Mouse (Mus musculus) frontal cortex, postnatal 14 days (tissue): ENCODE measurements around the gene Mknk1.
A peak's percentile ranks its signal among the peaks of the same experiment; 100 is the strongest.

Experiments used
- DNase-seq, 2 experiments: peaks; one replicate each; pipeline ENCODE4 v3.0.0; 2022; ENCODE audit warnings: low spot score in 2 of 2

Gene Mknk1

GRCm38 (mm10) chr4:115838696-115839641 lies at the start of gene Mknk1:
Mknk1 (plus strand) TSS chr4:115839198.
- peak; percentile 83 to 85 for DNase-seq

GRCm38 (mm10) chr4:115790864-115791263 lies 48.1 kb upstream of the Mknk1 start:
- DNase-seq: no peak

- DNase-seq: no peak
Measured at GRCm38 (mm10) chr4:115795360-115795759, 43.6 kb upstream of the Mknk1 start.

GRCm38 (mm10) chr4:115799981-115800380 lies 39.0 kb upstream of the Mknk1 start:
- no peak for DNase-seq

GRCm38 (mm10) chr4:115812326-115812725 lies 26.7 kb upstream of the Mknk1 start:
- DNase-seq: no peak

- DNase-seq: no peak
Measured at GRCm38 (mm10) chr4:115815606-115816005, 23.4 kb upstream of the Mknk1 start.

- DNase-seq: no peak
Measured at GRCm38 (mm10) chr4:115820199-115820598, 18.8 kb upstream of the Mknk1 start.

GRCm38 (mm10) chr4:115820944-115821343 lies 18.1 kb upstream of the Mknk1 start:
- DNase-seq: no peak

GRCm38 (mm10) chr4:115821431-115821830 lies 17.6 kb upstream of the Mknk1 start:
- DNase-seq: no peak

GRCm38 (mm10) chr4:115821928-115822327 lies 17.1 kb upstream of the Mknk1 start:
- DNase-seq: no peak

GRCm38 (mm10) chr4:115824178-115824577 lies 14.8 kb upstream of the Mknk1 start:
- DNase-seq: no peak

GRCm38 (mm10) chr4:115825271-115825670 lies 13.7 kb upstream of the Mknk1 start:
- no peak for DNase-seq

GRCm38 (mm10) chr4:115827066-115827465 lies 11.9 kb upstream of the Mknk1 start:
- no peak for DNase-seq

GRCm38 (mm10) chr4:115827535-115827887 lies 11.5 kb upstream of the Mknk1 start:
- no peak for DNase-seq

- peak in 1 of 2 experiments; percentile 42 for DNase-seq
Measured at GRCm38 (mm10) chr4:115827888-115828571, 11.0 kb upstream of the Mknk1 start, which contains the start of gene Mob3c. Mob3c (plus strand) TSS chr4:115828092.

GRCm38 (mm10) chr4:115828572-115828902 lies 10.5 kb upstream of the Mknk1 start:
- DNase-seq: no peak

GRCm38 (mm10) chr4:115830491-115830890 lies 8.5 kb upstream of the Mknk1 start:
- DNase-seq: no peak

GRCm38 (mm10) chr4:115831221-115831620 lies 7.8 kb upstream of the Mknk1 start:
- no peak for DNase-seq

GRCm38 (mm10) chr4:115832040-115832439 lies 7.0 kb upstream of the Mknk1 start:
- no peak for DNase-seq

- no peak for DNase-seq
Measured at GRCm38 (mm10) chr4:115835576-115835975, 3.4 kb upstream of the Mknk1 start.

- DNase-seq: no peak
Measured at GRCm38 (mm10) chr4:115838196-115838595, 802 bp upstream of the Mknk1 start.

- no peak for DNase-seq
Measured at GRCm38 (mm10) chr4:115839956-115840355, 958 bp downstream of the Mknk1 start.

- no peak for DNase-seq
Measured at GRCm38 (mm10) chr4:115840842-115841241, 1.8 kb downstream of the Mknk1 start.
